Mouse (Mus musculus): ENCODE data around the gene Anxa1.

- TF ChIP-seq POLR2A (IDR thresholded peaks at IDR 0.05; ENCODE audit: borderline replicate concordance, low read depth, low read length) (no peak), CTCF (IDR thresholded peaks at IDR 0.05; ENCODE audit: low read depth, low read length) (no peak)
Observed at GRCm38 (mm10) chr19:20388276-20388675, 2.5 kb downstream of the Anxa1 start.
